Mouse (Mus musculus): ENCODE measurements around the gene Slpi. TPM values are rescaled to one million over a fixed set of nuclear protein-coding genes. Genes with fewer than 3 reads are reported as not detected.

Slpi gene
- polyA plus RNA-seq, 1 experiment from 2014 or later: not detected

DNA sequence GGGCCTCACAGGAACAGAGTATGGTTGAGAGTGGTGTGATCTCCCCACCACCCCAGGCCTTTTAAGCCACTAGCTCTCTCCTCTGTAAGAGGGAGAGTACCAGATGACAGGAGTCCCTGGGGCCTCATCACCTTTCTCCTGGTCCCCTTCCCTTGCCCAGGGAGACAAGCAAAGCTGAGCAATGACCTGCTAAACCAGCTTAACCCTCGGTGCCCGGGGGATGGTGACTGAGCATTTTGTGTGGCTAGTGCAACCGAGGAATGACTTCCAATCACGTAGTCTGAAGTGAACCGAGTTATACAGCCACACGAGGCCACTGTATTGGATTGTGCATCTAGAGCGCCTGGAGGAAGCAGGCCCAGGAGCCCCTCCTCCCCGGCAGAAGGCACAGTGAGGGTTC lies 35.5 kb upstream of the Slpi start:
- H3K9ac ChIP-seq (replicated peaks; ENCODE audit: low read length): no peak overlapping the region
- H3K4me2 ChIP-seq (ENCODE audit: low read length): no peak overlapping the region
- H3K9me3 ChIP-seq (ENCODE audit: control insufficient read depth, low read length): no peaks in the 10 kb centered on the region
- WGBS: 86% methylated on average over 8 of the region's 8 CpGs
- no peak overlapping the region for H3K27ac ChIP-seq (replicated peaks; ENCODE audit: low read depth, low read length)
- DNase-seq: no peak
- no peaks in the 10 kb centered on the region for H3K36me3 ChIP-seq (ENCODE audit: control insufficient read depth, insufficient read depth, low read length)
- no peaks in the 10 kb centered on the region for H3K27me3 ChIP-seq (ENCODE audit: control insufficient read depth, insufficient read depth, low read length)
- no peak overlapping the region for H3K4me3 ChIP-seq (replicated peaks; ENCODE audit: low read depth, low read length)
- no peaks in the 10 kb centered on the region for H3K4me1 ChIP-seq (ENCODE audit: control insufficient read depth, insufficient read depth, low read length)
- no peak for ATAC-seq (ENCODE audit: low FRiP score, low TSS enrichment)

DNA sequence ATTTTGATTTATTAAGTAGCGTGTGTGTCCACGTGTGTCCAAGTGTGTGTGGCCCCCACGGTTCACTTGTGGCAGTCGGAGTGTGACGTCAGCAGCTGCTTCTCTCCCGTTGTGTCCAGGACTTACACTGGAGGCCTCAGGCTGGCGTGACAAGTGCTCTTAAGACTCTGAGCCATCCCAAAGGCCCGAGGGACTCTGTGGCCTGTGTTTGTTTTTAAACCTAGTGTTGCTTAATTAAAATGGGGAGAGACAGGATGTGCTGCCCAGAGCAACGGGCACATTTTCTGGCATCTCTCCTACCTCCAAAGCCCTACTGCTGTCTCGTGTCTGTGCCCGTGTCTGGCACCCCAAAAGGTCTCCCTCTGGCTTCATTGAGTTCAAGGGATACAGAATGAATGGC lies 34.6 kb upstream of the Slpi start:
- Histone ChIP-seq H3K27ac (replicated peaks; ENCODE audit: low read depth, low read length) (no peak overlapping the region), H3K27me3 (ENCODE audit: control insufficient read depth, insufficient read depth, low read length) (no peaks in the 10 kb centered on the region), H3K4me3 (replicated peaks; ENCODE audit: low read depth, low read length) (no peak overlapping the region), H3K9ac (replicated peaks; ENCODE audit: low read length) (no peak overlapping the region), H3K9me3 (ENCODE audit: control insufficient read depth, low read length) (no peaks in the 10 kb centered on the region), H3K36me3 (ENCODE audit: control insufficient read depth, insufficient read depth, low read length) (no peaks in the 10 kb centered on the region), H3K4me1 (ENCODE audit: control insufficient read depth, insufficient read depth, low read length) (no peaks in the 10 kb centered on the region), H3K4me2 (ENCODE audit: low read length) (no peak overlapping the region)
- no peak for ATAC-seq (ENCODE audit: low FRiP score, low TSS enrichment)
- no peak for DNase-seq
- WGBS: 92% methylated on average over 11 of the region's 11 CpGs

DNA sequence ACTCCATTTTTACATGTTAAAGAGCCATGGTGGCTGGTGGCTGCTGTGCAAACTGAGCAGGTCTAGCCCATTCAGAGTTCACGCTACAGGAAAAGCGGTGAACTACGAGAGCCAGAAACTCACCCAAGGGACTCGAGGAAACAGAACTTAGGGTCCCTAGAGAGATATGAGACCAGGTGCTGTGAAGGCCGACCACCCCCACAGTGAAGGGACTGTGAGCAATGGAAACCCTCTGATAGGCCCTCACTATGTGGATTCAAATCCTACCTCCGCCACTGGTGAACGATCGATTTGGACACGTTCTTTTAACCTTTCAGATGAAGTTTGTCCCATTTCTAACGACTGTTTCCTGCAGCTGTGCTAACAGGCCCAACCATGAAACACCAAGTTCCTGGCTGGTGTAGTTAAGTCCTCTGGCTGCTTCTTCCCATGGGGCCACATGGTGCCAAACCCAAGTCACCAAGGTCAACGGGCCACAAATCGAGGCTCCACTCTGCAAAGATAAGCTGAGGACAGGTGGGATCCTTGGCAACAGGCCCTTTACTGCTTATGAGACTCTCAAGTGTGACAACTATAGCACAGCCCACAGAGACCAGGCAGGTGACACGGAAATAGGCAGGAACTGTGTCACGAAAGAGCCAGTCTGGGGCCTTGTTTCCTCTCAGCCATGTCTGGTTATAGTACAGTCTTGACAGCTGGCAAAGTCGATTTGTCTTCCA lies 33.9 kb upstream of the Slpi start:
- ATAC-seq (ENCODE audit: low FRiP score, low TSS enrichment): no peak
- H3K9me3 ChIP-seq (ENCODE audit: control insufficient read depth, low read length): no peaks in the 10 kb centered on the region
- 92% methylated on average over 15 of the region's 15 CpGs for WGBS
- DNase-seq: no peak
- no peaks in the 10 kb centered on the region for H3K36me3 ChIP-seq (ENCODE audit: control insufficient read depth, insufficient read depth, low read length)
- no peaks in the 10 kb centered on the region for H3K27me3 ChIP-seq (ENCODE audit: control insufficient read depth, insufficient read depth, low read length)
- H3K4me3 ChIP-seq (replicated peaks; ENCODE audit: low read depth, low read length): no peak overlapping the region
- no peak overlapping the region for H3K4me2 ChIP-seq (ENCODE audit: low read length)
- no peak overlapping the region for H3K9ac ChIP-seq (replicated peaks; ENCODE audit: low read length)
- no peak overlapping the region for H3K27ac ChIP-seq (replicated peaks; ENCODE audit: low read depth, low read length)
- no peaks in the 10 kb centered on the region for H3K4me1 ChIP-seq (ENCODE audit: control insufficient read depth, insufficient read depth, low read length)

DNA sequence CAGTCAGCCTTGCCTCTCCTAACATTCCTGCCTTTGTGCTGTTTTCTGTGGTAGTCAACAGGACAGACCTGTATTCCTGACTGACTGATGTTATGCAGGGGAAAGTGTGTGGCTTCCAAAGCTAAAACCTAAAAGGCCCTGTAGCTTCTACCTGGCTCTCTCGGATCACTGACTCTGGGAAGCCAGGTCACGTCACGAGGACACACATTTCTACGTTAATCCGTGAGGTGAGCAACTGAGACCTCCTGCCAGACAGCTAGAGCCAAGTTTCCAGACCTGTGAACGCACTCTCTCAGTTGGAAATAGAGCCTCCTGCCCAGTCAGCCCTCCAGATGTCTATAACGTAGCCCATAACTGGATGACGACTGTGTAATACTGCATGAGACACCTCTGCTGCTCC lies 33.1 kb upstream of the Slpi start:
- H3K9ac ChIP-seq (replicated peaks; ENCODE audit: low read length): no peak overlapping the region
- no peak overlapping the region for H3K27ac ChIP-seq (replicated peaks; ENCODE audit: low read depth, low read length)
- no peak overlapping the region for H3K4me3 ChIP-seq (replicated peaks; ENCODE audit: low read depth, low read length)
- ATAC-seq (ENCODE audit: low FRiP score, low TSS enrichment) (no peak), DNase-seq (no peak)
- H3K27me3 ChIP-seq (ENCODE audit: control insufficient read depth, insufficient read depth, low read length): no peaks in the 10 kb centered on the region
- 88% methylated on average over 8 of the region's 8 CpGs for WGBS
- no peaks in the 10 kb centered on the region for H3K36me3 ChIP-seq (ENCODE audit: control insufficient read depth, insufficient read depth, low read length)
- no peaks in the 10 kb centered on the region for H3K9me3 ChIP-seq (ENCODE audit: control insufficient read depth, low read length)
- H3K4me1 ChIP-seq (ENCODE audit: control insufficient read depth, insufficient read depth, low read length): no peaks in the 10 kb centered on the region
- no peak overlapping the region for H3K4me2 ChIP-seq (ENCODE audit: low read length)

DNA sequence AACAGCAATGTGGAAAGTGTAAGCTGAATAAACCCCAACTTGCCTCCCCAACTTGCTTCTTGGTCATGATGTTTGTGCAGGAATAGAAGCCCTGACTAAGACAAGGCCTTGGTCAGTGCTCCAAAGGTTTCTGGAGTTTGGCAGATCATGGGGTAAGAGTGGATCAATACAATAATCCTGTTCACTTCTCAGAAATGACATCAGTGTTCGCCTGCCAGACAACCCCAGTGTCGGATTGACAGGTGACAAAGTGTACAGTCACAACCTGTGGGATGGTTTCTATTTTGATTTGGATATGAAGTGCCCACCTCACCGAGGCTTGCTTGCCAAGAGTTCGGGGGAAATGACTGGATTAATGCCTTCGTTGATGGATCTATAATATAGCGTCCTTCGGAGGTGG lies 32.4 kb upstream of the Slpi start:
- 86% methylated on average over 7 of the region's 7 CpGs for WGBS

DNA sequence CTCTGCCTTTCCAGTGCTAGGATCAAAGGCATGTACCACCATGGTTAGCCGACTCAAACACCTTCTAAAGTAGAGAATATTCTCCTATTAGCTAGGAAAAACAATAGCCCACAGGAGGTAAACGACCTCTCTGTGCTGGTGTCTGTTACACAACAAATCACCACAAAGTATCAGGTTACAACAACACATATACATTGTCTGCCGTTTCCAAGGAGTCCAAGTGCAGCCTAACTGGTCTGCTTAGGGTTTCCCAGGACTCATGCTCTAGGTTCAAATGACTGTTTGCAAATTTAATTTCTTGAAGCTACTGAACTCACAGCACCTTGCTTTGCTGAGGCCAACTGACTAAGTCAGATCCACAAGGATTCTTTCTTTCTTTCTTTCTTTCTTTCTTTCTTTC lies 30.6 kb upstream of the Slpi start:
- ATAC-seq (ENCODE audit: low FRiP score, low TSS enrichment) (no peak), DNase-seq (no peak)
- 9% methylated on average over 3 of the region's 3 CpGs for WGBS
- H3K4me2 ChIP-seq (ENCODE audit: low read length): no peak overlapping the region
- no peaks in the 10 kb centered on the region for H3K27me3 ChIP-seq (ENCODE audit: control insufficient read depth, insufficient read depth, low read length)
- H3K4me1 ChIP-seq (ENCODE audit: control insufficient read depth, insufficient read depth, low read length): no peaks in the 10 kb centered on the region
- no peak overlapping the region for H3K4me3 ChIP-seq (replicated peaks; ENCODE audit: low read depth, low read length)
- H3K36me3 ChIP-seq (ENCODE audit: control insufficient read depth, insufficient read depth, low read length): no peaks in the 10 kb centered on the region
- no peak overlapping the region for H3K9ac ChIP-seq (replicated peaks; ENCODE audit: low read length)
- no peak overlapping the region for H3K27ac ChIP-seq (replicated peaks; ENCODE audit: low read depth, low read length)
- H3K9me3 ChIP-seq (ENCODE audit: control insufficient read depth, low read length): no peaks in the 10 kb centered on the region

More for the DNA sequence above, 32.4 kb upstream of the Slpi start:
- no peaks in the 10 kb centered on the region for H3K27me3 ChIP-seq (ENCODE audit: control insufficient read depth, insufficient read depth, low read length)
- no peak overlapping the region for H3K4me3 ChIP-seq (replicated peaks; ENCODE audit: low read depth, low read length)
- H3K9me3 ChIP-seq (ENCODE audit: control insufficient read depth, low read length): no peaks in the 10 kb centered on the region
- no peak overlapping the region for H3K27ac ChIP-seq (replicated peaks; ENCODE audit: low read depth, low read length)
- ATAC-seq (ENCODE audit: low FRiP score, low TSS enrichment) (no peak), DNase-seq (no peak)
- no peaks in the 10 kb centered on the region for H3K4me1 ChIP-seq (ENCODE audit: control insufficient read depth, insufficient read depth, low read length)
- no peak overlapping the region for H3K9ac ChIP-seq (replicated peaks; ENCODE audit: low read length)
- H3K36me3 ChIP-seq (ENCODE audit: control insufficient read depth, insufficient read depth, low read length): no peaks in the 10 kb centered on the region
- no peak overlapping the region for H3K4me2 ChIP-seq (ENCODE audit: low read length)

DNA sequence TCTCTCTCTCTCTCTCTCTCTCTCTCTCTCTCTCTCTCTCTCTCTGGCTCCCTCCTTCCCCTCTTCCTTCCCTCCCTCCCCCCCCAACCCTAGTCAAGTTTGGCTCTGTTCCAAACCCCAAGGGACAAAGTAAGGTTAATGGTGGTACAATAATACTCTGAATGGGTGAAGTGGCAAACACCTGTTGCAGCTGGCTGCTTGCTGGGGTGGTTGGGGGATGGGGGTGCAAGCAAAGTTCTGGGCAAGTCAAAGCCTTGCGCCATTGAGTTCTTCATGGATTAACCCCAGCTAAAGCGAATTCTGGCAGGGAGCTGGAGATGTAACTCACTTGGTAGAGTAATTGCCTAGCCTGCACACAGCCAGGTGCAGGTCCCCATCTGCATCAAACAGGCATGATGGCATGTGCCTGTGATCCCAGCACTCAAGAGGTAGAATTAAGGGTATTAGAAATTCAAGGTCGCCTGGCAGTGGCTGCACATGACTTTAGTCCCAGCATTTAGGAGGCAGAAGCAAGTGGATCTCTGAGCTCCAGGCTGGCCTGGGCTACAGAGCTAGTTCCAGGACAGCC lies 29.5 kb upstream of the Slpi start:
- H3K4me2 ChIP-seq (ENCODE audit: low read length): no peak overlapping the region
- H3K36me3 ChIP-seq (ENCODE audit: control insufficient read depth, insufficient read depth, low read length): no peaks in the 10 kb centered on the region
- no peak overlapping the region for H3K4me3 ChIP-seq (replicated peaks; ENCODE audit: low read depth, low read length)
- DNase-seq (no peak), ATAC-seq (ENCODE audit: low FRiP score, low TSS enrichment) (no peak)
- no peaks in the 10 kb centered on the region for H3K27me3 ChIP-seq (ENCODE audit: control insufficient read depth, insufficient read depth, low read length)
- no peaks in the 10 kb centered on the region for H3K9me3 ChIP-seq (ENCODE audit: control insufficient read depth, low read length)
- no peak overlapping the region for H3K9ac ChIP-seq (replicated peaks; ENCODE audit: low read length)
- 34% methylated on average over 3 of the region's 3 CpGs for WGBS
- no peaks in the 10 kb centered on the region for H3K4me1 ChIP-seq (ENCODE audit: control insufficient read depth, insufficient read depth, low read length)
- H3K27ac ChIP-seq (replicated peaks; ENCODE audit: low read depth, low read length): no peak overlapping the region

DNA sequence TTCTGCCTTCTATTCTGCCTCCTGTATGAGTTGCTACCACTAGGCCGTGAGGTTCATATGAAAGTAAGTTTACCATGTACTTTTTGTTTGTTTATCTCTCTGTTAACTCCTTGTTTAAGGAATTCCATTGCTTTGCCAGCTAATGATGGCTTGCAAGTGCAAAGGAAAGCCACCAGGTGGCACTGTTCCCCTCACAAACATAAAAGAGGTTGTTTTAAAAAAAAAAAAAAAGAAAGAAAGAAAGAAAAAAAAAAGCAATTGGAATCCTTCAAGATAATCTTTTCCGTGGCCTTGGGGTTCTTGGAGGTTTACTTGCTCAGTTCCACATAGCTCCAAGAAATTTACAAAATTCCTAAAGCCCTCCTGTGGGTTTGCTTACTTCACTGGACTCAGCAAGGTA lies 28.3 kb upstream of the Slpi start:
- Histone ChIP-seq H3K4me2 (ENCODE audit: low read length) (no peak overlapping the region), H3K4me1 (ENCODE audit: control insufficient read depth, insufficient read depth, low read length) (no peaks in the 10 kb centered on the region), H3K4me3 (replicated peaks; ENCODE audit: low read depth, low read length) (no peak overlapping the region), H3K36me3 (ENCODE audit: control insufficient read depth, insufficient read depth, low read length) (no peaks in the 10 kb centered on the region), H3K9me3 (ENCODE audit: control insufficient read depth, low read length) (no peaks in the 10 kb centered on the region), H3K27me3 (ENCODE audit: control insufficient read depth, insufficient read depth, low read length) (no peaks in the 10 kb centered on the region), H3K27ac (replicated peaks; ENCODE audit: low read depth, low read length) (no peak overlapping the region), H3K9ac (replicated peaks; ENCODE audit: low read length) (no peak overlapping the region)
- DNase-seq (peak; percentile 82), ATAC-seq (ENCODE audit: low FRiP score, low TSS enrichment) (no peak)
- WGBS: 1% methylated on average over 2 of the region's 2 CpGs

DNA sequence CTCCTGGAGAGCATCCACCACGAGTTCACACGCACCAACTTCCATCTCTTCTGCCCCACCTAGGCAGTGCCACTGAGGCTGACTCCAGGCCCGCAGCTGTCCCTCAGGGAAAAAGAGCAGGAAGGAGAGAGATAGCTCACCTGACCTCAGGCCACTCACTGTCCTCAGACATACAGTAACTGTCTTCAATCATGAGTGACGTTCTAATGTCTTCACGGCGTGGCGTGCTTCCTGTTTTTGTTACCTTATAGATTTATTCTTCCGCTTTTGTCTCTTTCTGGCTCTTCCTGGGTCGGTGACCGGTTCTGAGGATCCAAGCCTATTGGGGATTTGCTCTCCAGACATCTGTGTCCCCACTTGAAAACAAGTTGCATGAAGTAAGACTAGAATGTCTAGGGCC lies 25.7 kb upstream of the Slpi start:
- WGBS: 78% methylated on average over 10 of the region's 10 CpGs
- Histone ChIP-seq H3K9me3 (ENCODE audit: control insufficient read depth, low read length) (no peaks in the 10 kb centered on the region), H3K4me2 (ENCODE audit: low read length) (peak overlapping the region; percentile 40), H3K4me1 (ENCODE audit: control insufficient read depth, insufficient read depth, low read length) (no peaks in the 10 kb centered on the region), H3K4me3 (replicated peaks; ENCODE audit: low read depth, low read length) (peak overlapping the region; percentile 14; the same call in 1 of the 2 replicates), H3K9ac (replicated peaks; ENCODE audit: low read length) (no peak overlapping the region), H3K27ac (replicated peaks; ENCODE audit: low read depth, low read length) (no peak overlapping the region), H3K36me3 (ENCODE audit: control insufficient read depth, insufficient read depth, low read length) (no peaks in the 10 kb centered on the region), H3K27me3 (ENCODE audit: control insufficient read depth, insufficient read depth, low read length) (peaks cover 4% of the 10 kb centered on the region; the same call in 1 of the 2 replicates)
- ATAC-seq (ENCODE audit: low FRiP score, low TSS enrichment): no peak
- DNase-seq: no peak
